Comparison of ENCODE assay signal across 9 mouse cellular contexts in the genomic region with DNA sequence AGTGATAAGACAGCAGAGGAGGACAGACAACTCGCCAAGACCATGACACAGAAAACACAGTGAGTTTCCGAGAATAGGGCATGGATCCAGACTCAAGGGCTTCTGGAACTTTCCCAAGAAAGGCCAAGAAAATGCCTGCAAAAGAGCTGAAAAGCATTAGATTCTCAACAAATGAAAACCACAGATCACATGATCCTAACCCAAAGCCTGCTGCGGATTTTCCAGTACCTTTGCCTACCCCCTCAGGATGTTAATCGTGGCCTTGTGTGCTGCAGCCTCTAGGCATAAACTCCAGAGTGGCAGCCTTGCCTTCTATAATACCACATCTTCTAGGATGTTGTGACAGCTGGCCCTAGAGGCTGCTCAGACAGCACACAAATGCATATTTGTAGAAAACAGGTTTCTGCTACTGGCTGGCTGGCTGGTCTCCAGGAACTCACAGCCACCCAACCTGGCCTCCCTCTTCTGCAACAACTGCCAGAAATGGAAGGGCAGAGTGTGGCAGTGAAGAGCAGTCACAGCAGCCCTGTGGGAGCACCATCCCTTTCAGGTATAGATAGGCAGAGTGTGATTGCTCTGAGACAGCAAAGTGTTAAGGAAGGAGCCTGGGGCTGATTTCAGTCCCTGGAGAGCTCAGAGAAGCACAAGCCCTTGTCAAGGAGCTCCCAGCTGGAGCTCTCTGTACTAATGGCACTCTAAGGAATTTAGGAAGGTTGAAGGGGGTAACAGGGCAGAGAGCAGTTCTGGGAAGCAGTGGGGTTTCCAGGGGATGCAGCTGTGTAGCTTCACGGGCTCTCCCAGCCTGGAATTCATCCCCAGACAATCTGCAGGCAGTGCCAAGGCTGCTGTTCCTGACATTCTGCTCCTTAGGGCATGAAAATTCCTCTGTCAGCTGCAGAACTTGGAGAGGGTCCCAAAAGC.
DNase-seq lines count a peak whose midpoint lies in the region; ATAC-seq and TF ChIP-seq lines count a peak whose summit lies in the region.
"Had no signal": no experiment of that assay in that cellular context is flagged by ENCODE, and none has a peak within 500 bp of the region (broad histone marks: within the 10 kb centered on the region; RNA-seq: fewer than 3 reads in every experiment).

No protein-coding gene starts in this region.

- ATAC-seq in heart, embryonic 11.5 days (replicated peaks; ENCODE audit: insufficient number of reproducible peaks, low FRiP score, low TSS enrichment) = no peak
- ATAC-seq in megakaryocyte-erythroid progenitor cell, adult 5-6 weeks (replicated peaks; ENCODE audit: low FRiP score, low TSS enrichment, poor library complexity, severe bottlenecking) = no peak

- no peak for TF ChIP-seq CTCF in brain, embryonic 14.5 days (IDR thresholded peaks at IDR 0.05; ENCODE audit: borderline replicate concordance, extremely low read depth, insufficient read depth, insufficient read length)

- H3K9ac ChIP-seq in heart, embryonic 11.5 days (ENCODE audit: low read depth, low read length) = no peak overlapping the region
- H3K9ac ChIP-seq: liver, embryonic 15.5 days had no signal

- peak; percentile 97 for DNase-seq in heart, adult 11 months
- DNase-seq in brain, embryonic 14.5 days (ENCODE audit: low read depth) = peak; percentile 86
- peak; percentile 21 to 24 for DNase-seq in frontal cortex, postnatal 36 days (ENCODE audit: low spot score in 2 of 2)
- DNase-seq in kidney, postnatal 25 days = peak; percentile 17 to 42
- DNase-seq in spleen, adult 18-20 months = no peak

- H3K36me3 ChIP-seq in heart, embryonic 11.5 days (ENCODE audit: control insufficient read depth, insufficient read depth, low read length) = no peaks in the 10 kb centered on the region
- no peaks in the 10 kb centered on the region for H3K36me3 ChIP-seq in myocyte (ENCODE audit: control insufficient read depth, insufficient read depth)
- H3K36me3 ChIP-seq: liver, embryonic 15.5 days had no signal

- no peak overlapping the region for H3K4me2 ChIP-seq in heart, embryonic 11.5 days
- H3K4me2 ChIP-seq in myocyte (ENCODE audit: low read depth) = peak overlapping the region; percentile 58
- H3K4me2 ChIP-seq: liver, embryonic 15.5 days had no signal

- H3K27ac ChIP-seq in heart, embryonic 11.5 days (ENCODE audit: low read depth, low read length) = no peak overlapping the region
- H3K27ac ChIP-seq: liver, embryonic 15.5 days had no signal

- H3K4me1 ChIP-seq in heart, embryonic 11.5 days (ENCODE audit: control insufficient read depth, insufficient read depth, low read length) = no peaks in the 10 kb centered on the region
- H3K4me1 ChIP-seq: liver, embryonic 15.5 days had no signal

- WGBS in heart, embryonic 11.5 days (ENCODE audit: insufficient replicate concordance) = 50% methylated on average over 5 of the region's 5 CpGs

- no peaks in the 10 kb centered on the region for H3K9me3 ChIP-seq in heart, embryonic 11.5 days (replicated peaks; ENCODE audit: control insufficient read depth, low read length)
- H3K9me3 ChIP-seq: liver, embryonic 15.5 days had no signal

- H3K79me2 ChIP-seq in myocyte (ENCODE audit: control insufficient read depth, insufficient read depth) = no peaks in the 10 kb centered on the region

- H3K4me3 ChIP-seq in heart, embryonic 11.5 days (ENCODE audit: low read depth, low read length) = no peak overlapping the region
- no peak overlapping the region for H3K4me3 ChIP-seq in myocyte
- H3K4me3 ChIP-seq: liver, embryonic 15.5 days had no signal

- no peaks in the 10 kb centered on the region for H3K27me3 ChIP-seq in heart, embryonic 11.5 days (ENCODE audit: control insufficient read depth, insufficient read depth, low read length)
- no peaks in the 10 kb centered on the region for H3K27me3 ChIP-seq in myocyte (ENCODE audit: control insufficient read depth, insufficient read depth, insufficient read length)
- H3K27me3 ChIP-seq: liver, embryonic 15.5 days had no signal

- TF ChIP-seq POLR2A in brain, embryonic 14.5 days (IDR thresholded peaks at IDR 0.05; ENCODE audit: borderline replicate concordance, extremely low read depth, insufficient read depth, insufficient read length, poor library complexity, severe bottlenecking) = no peak
- TF ChIP-seq POLR2A in myocyte (IDR thresholded peaks at IDR 0.05; ENCODE audit: insufficient read length, low read depth) = no peak

- H3ac ChIP-seq in myocyte (ENCODE audit: control insufficient read depth, insufficient read length) = no peak overlapping the region

TF ChIP-seq in myocyte, 11 proteins besides CTCF, POLR2A, EP300 and RAD21:
- TF ChIP-seq POLR2AphosphoS2 (IDR thresholded peaks at IDR 0.05; ENCODE audit: insufficient read length, low read depth) (no peak), CEBPB (IDR thresholded peaks at IDR 0.05; ENCODE audit: insufficient read depth, poor library complexity, severe bottlenecking) (no peak), TCF3 (IDR thresholded peaks at IDR 0.05; ENCODE audit: insufficient read length, low read depth) (no peak), MYOD1 (IDR thresholded peaks at IDR 0.05; ENCODE audit: control insufficient read depth in 1 of 3, insufficient read length in 2 of 3, low read depth in 2 of 3) (no peak), SRF (IDR thresholded peaks at IDR 0.05; ENCODE audit: control insufficient read depth, insufficient read length, low read depth) (no peak), USF1 (IDR thresholded peaks at IDR 0.05; ENCODE audit: low read depth) (peak; percentile 81), MYOG (IDR thresholded peaks at IDR 0.05; ENCODE audit: control insufficient read depth in 1 of 3, insufficient read depth in 1 of 3, insufficient read length in 2 of 3, low read depth in 2 of 3) (peak in 1 of 3 experiments; percentile 59), REST (IDR thresholded peaks at IDR 0.05; ENCODE audit: insufficient read depth, insufficient read length) (no peak), E2F4 (IDR thresholded peaks at IDR 0.05; ENCODE audit: insufficient read depth) (no peak), TCF12 (IDR thresholded peaks at IDR 0.05; ENCODE audit: insufficient read depth, poor library complexity, severe bottlenecking) (no peak), MAX (IDR thresholded peaks at IDR 0.05; ENCODE audit: low read depth) (no peak)

Comparison
In these comparisons a context has a peak if more than half of its experiments do, and no peak if none do; other contexts are left out.
1. DNase-seq: peak in heart, adult 11 months (single experiment), brain, embryonic 14.5 days (single experiment), frontal cortex, postnatal 36 days (2 of 2) and kidney, postnatal 25 days (2 of 2); none in spleen, adult 18-20 months (0 of 2).